Mouse (Mus musculus) myocyte (in vitro differentiated cells): ENCODE data around the gene Catsperg2.
"Not testable (repeated sequence)": the region's sequence is repeated elsewhere in the genome, so short reads cannot be mapped to it uniquely, and the experiment has no call there.

ENCODE experiments used
- CEBPB ChIP-seq: IDR thresholded peaks from 2 replicates; pipeline ENCODE4 v1.6.1; 2011; ENCODE audit warnings: mild to moderate bottlenecking, moderate library complexity; ENCODE audit not compliant: poor library complexity, insufficient read depth, severe bottlenecking
- E2F4 ChIP-seq: IDR thresholded peaks from one replicate; pipeline ENCODE4 v1.6.1; 2011; ENCODE audit warnings: mild to moderate bottlenecking, control low read depth, moderate library complexity; ENCODE audit not compliant: insufficient read depth
- MYOD1 ChIP-seq, 3 experiments: IDR thresholded peaks; one replicate each; pipeline ENCODE4 v1.6.1; 2011; ENCODE audit warnings: control low read depth in 2 of 3, low read depth in 2 of 3, mild to moderate bottlenecking in 2 of 3, moderate library complexity in 1 of 3; ENCODE audit not compliant: insufficient read length in 2 of 3, control insufficient read depth in 1 of 3
- MYOG ChIP-seq, 3 experiments: IDR thresholded peaks; one replicate each; pipeline ENCODE4 v1.6.1; 2011; ENCODE audit warnings: control low read depth in 2 of 3, low read depth in 2 of 3, mild to moderate bottlenecking in 2 of 3; ENCODE audit not compliant: insufficient read length in 2 of 3, control insufficient read depth in 1 of 3, insufficient read depth in 1 of 3
- POLR2A ChIP-seq: IDR thresholded peaks from one replicate; pipeline ENCODE4 v1.6.1; 2011; ENCODE audit warnings: low read depth, mild to moderate bottlenecking, control low read depth, moderate library complexity; ENCODE audit not compliant: insufficient read length
- POLR2AphosphoS2 ChIP-seq: IDR thresholded peaks from one replicate; pipeline ENCODE4 v1.6.1; 2011; ENCODE audit warnings: low read depth, control low read depth; ENCODE audit not compliant: insufficient read length
- SRF ChIP-seq: IDR thresholded peaks from one replicate; pipeline ENCODE4 v1.6.1; 2011; ENCODE audit warnings: low read depth; ENCODE audit not compliant: control insufficient read depth, insufficient read length
- TCF3 ChIP-seq: IDR thresholded peaks from one replicate; pipeline ENCODE4 v1.6.1; 2011; ENCODE audit warnings: low read depth, control low read depth; ENCODE audit not compliant: insufficient read length
- USF1 ChIP-seq: IDR thresholded peaks from one replicate; pipeline ENCODE4 v1.6.1; 2011; ENCODE audit warnings: low read depth, mild to moderate bottlenecking, control low read depth, moderate library complexity

- TF ChIP-seq POLR2A; USF1; CEBPB; SRF; MYOD1 (IDR thresholded peaks at IDR 0.05; ENCODE audit: control insufficient read depth in 1 of 3, insufficient read length in 2 of 3, low read depth in 2 of 3); MYOG (IDR thresholded peaks at IDR 0.05; ENCODE audit: control insufficient read depth in 1 of 3, insufficient read depth in 1 of 3, insufficient read length in 2 of 3, low read depth in 2 of 3); TCF3; POLR2AphosphoS2; E2F4: not testable (repeated sequence)
Observed at GRCm38 (mm10) chr7:29726860-29727259, at the start of gene Catsperg2.
